Mouse (Mus musculus): ENCODE measurements around the gene Hcn2.

- TF ChIP-seq CTCF (IDR thresholded peaks at IDR 0.05; ENCODE audit: borderline replicate concordance, control insufficient read depth, extremely low read depth, insufficient read depth, low read length, poor library complexity), result no peak
- no peak for TF ChIP-seq POLR2A (IDR thresholded peaks at IDR 0.05; ENCODE audit: control insufficient read depth, extremely low read depth, insufficient read depth, low read length, poor library complexity)
Measured at GRCm38 (mm10) chr10:79746774-79747151, 30.3 kb downstream of the Hcn2 start.

Data from thymus, adult 2 months (tissue).